ENCODE assay signal across 7 mouse cellular contexts in genomic region chr3:108562777-108563271, GRCm38 (mm10). TPM values are rescaled to one million over a fixed set of nuclear protein-coding genes. Genes with fewer than 3 reads are reported as not detected.
DNase-seq lines count a peak whose midpoint lies in the region; ATAC-seq and TF ChIP-seq lines count a peak whose summit lies in the region.

No protein-coding gene starts in this region.

- TF ChIP-seq EP300 in ES-Bruce4 (IDR thresholded peaks at IDR 0.05; ENCODE audit: insufficient read depth, low read depth, low read length): no peak
- TF ChIP-seq EP300 in liver, embryonic 14.5 days (IDR thresholded peaks at IDR 0.05; ENCODE audit: low read depth): no peak

- no peaks in the 10 kb centered on the region for H3K9me3 ChIP-seq in ES-Bruce4 (replicated peaks; ENCODE audit: control insufficient read depth, insufficient read depth, low read length, poor library complexity, severe bottlenecking)
- no peaks in the 10 kb centered on the region for H3K9me3 ChIP-seq in forebrain, embryonic 10.5 days
- no peaks in the 10 kb centered on the region for H3K9me3 ChIP-seq in hindbrain, embryonic 14.5 days (ENCODE audit: control insufficient read depth, low read length)
- H3K9me3 ChIP-seq in liver, embryonic 14.5 days (ENCODE audit: control insufficient read depth, low read length): no peaks in the 10 kb centered on the region
- H3K9me3 ChIP-seq in neural tube, embryonic 12.5 days: no peaks in the 10 kb centered on the region

- DNase-seq in B cell, adult 2 months: peak; percentile 46 to 52
- DNase-seq in forebrain, embryonic 10.5 days (ENCODE audit: extremely low spot score, low spot score): no peak
- no peak for DNase-seq in hindbrain, embryonic 14.5 days (ENCODE audit: low spot score)
- peak in 1 of 3 experiments; percentile 49 for DNase-seq in liver, embryonic 14.5 days (ENCODE audit: low read depth in 3 of 3, low spot score in 3 of 3)
- DNase-seq in left cerebral cortex, adult 9 months (ENCODE audit: low spot score in 2 of 2): no peak

- peak overlapping the region; percentile 41 for H3K4me3 ChIP-seq in ES-Bruce4 (ENCODE audit: low read depth, low read length)
- peak overlapping the region; percentile 92 for H3K4me3 ChIP-seq in forebrain, embryonic 10.5 days
- H3K4me3 ChIP-seq in hindbrain, embryonic 14.5 days (replicated peaks; ENCODE audit: low read length): peak overlapping the region; percentile 62
- peak overlapping the region; percentile 59 to 97 for H3K4me3 ChIP-seq in liver, embryonic 14.5 days (ENCODE audit: insufficient read depth in 1 of 2, low read depth in 2 of 2, low read length in 2 of 2)
- peak overlapping the region; percentile 69 for H3K4me3 ChIP-seq in neural tube, embryonic 12.5 days

- 16% methylated on average over 15 of the region's 15 CpGs for WGBS in forebrain, embryonic 10.5 days
- whole genome bisulfite sequencing in hindbrain, embryonic 14.5 days: 13% methylated on average over 15 of the region's 15 CpGs
- WGBS in liver, embryonic 14.5 days (ENCODE audit: insufficient replicate concordance): under 1% methylated on average over 15 of the region's 15 CpGs
- 15% methylated on average over 15 of the region's 15 CpGs for WGBS in neural tube, embryonic 12.5 days

- TF ChIP-seq POLR2A in ES-Bruce4 (IDR thresholded peaks at IDR 0.05; ENCODE audit: insufficient read depth, low read length): no peak

- peaks cover 7% of the 10 kb centered on the region for H3K36me3 ChIP-seq in ES-Bruce4 (ENCODE audit: control insufficient read depth, insufficient read depth, low read length, poor library complexity, severe bottlenecking)
- peaks cover 26% of the 10 kb centered on the region for H3K36me3 ChIP-seq in forebrain, embryonic 10.5 days (replicated peaks)
- peaks cover 24% of the 10 kb centered on the region for H3K36me3 ChIP-seq in hindbrain, embryonic 14.5 days (replicated peaks; ENCODE audit: control insufficient read depth, insufficient read depth)
- H3K36me3 ChIP-seq in liver, embryonic 14.5 days (replicated peaks; ENCODE audit: control insufficient read depth, insufficient read depth, low read depth): peaks cover 7% of the 10 kb centered on the region
- peaks cover 20% of the 10 kb centered on the region for H3K36me3 ChIP-seq in neural tube, embryonic 12.5 days

- H3K4me1 ChIP-seq in ES-Bruce4 (ENCODE audit: control insufficient read depth, insufficient read depth, low read length): no peaks in the 10 kb centered on the region
- H3K4me1 ChIP-seq in forebrain, embryonic 10.5 days: peaks cover 31% of the 10 kb centered on the region
- peaks cover 8% of the 10 kb centered on the region for H3K4me1 ChIP-seq in hindbrain, embryonic 14.5 days (replicated peaks; ENCODE audit: control insufficient read depth, insufficient read depth, low read length)
- H3K4me1 ChIP-seq in liver, embryonic 14.5 days (replicated peaks; ENCODE audit: control insufficient read depth in 2 of 2, insufficient read depth in 2 of 2, low read length in 1 of 2): peaks cover 22 to 23% of the 10 kb centered on the region in 2 experiments
- H3K4me1 ChIP-seq in neural tube, embryonic 12.5 days: peaks cover 17% of the 10 kb centered on the region

- no peak for TF ChIP-seq CTCF in ES-Bruce4 (IDR thresholded peaks at IDR 0.05; ENCODE audit: low read depth, low read length)
- TF ChIP-seq CTCF in liver, embryonic 14.5 days (IDR thresholded peaks at IDR 0.05; ENCODE audit: low read depth): peak; percentile 24; the same call in 1 of the 2 replicates

- ATAC-seq in hindbrain, embryonic 14.5 days (ENCODE audit: low FRiP score): peak; percentile 61
- ATAC-seq in liver, embryonic 14.5 days (ENCODE audit: insufficient read depth): peak; percentile 66
- peak; percentile 58 for ATAC-seq in neural tube, embryonic 12.5 days (ENCODE audit: low FRiP score, low read depth)

- no peaks in the 10 kb centered on the region for H3K27me3 ChIP-seq in ES-Bruce4 (ENCODE audit: control insufficient read depth, insufficient read depth, low read length, poor library complexity, severe bottlenecking)
- H3K27me3 ChIP-seq in forebrain, embryonic 10.5 days (ENCODE audit: poor library complexity, severe bottlenecking): no peaks in the 10 kb centered on the region
- H3K27me3 ChIP-seq in hindbrain, embryonic 14.5 days (ENCODE audit: control insufficient read depth, insufficient read depth, low read length): no peaks in the 10 kb centered on the region
- H3K27me3 ChIP-seq in liver, embryonic 14.5 days (ENCODE audit: control insufficient read depth, insufficient read depth, low read length): no peaks in the 10 kb centered on the region
- H3K27me3 ChIP-seq in neural tube, embryonic 12.5 days (replicated peaks): no peaks in the 10 kb centered on the region

- H3K27ac ChIP-seq in ES-Bruce4 (ENCODE audit: insufficient read depth, low read length): peak overlapping the region; percentile 24; the same call in 1 of the 2 replicates
- H3K27ac ChIP-seq in forebrain, embryonic 10.5 days: peak overlapping the region; percentile 91
- peak overlapping the region; percentile 92 for H3K27ac ChIP-seq in hindbrain, embryonic 14.5 days
- H3K27ac ChIP-seq in liver, embryonic 14.5 days: peak overlapping the region; percentile 96
- H3K27ac ChIP-seq in neural tube, embryonic 12.5 days: peak overlapping the region; percentile 17; the same call in 1 of the 2 replicates

- peak overlapping the region; percentile 56 for H3K9ac ChIP-seq in ES-Bruce4 (ENCODE audit: low read depth, poor library complexity, severe bottlenecking)
- peak overlapping the region; percentile 49 for H3K9ac ChIP-seq in hindbrain, embryonic 14.5 days
- peak overlapping the region; percentile 72 for H3K9ac ChIP-seq in liver, embryonic 14.5 days (replicated peaks)
- H3K9ac ChIP-seq in neural tube, embryonic 12.5 days: 0 out of 2 replicates have a peak overlapping the region, but pooled peaks have one; percentile 2

- peak overlapping the region; percentile 84 for H3K4me2 ChIP-seq in hindbrain, embryonic 14.5 days (replicated peaks)
- H3K4me2 ChIP-seq in liver, embryonic 14.5 days (ENCODE audit: low read depth): peak overlapping the region; percentile 99
- peak overlapping the region; percentile 58 for H3K4me2 ChIP-seq in neural tube, embryonic 12.5 days (replicated peaks)

RNA-seq across cellular contexts. Expression of gene Tmem167b, which starts 0.6 kb away (rescaled TPM):
- 22.7 and 25.5 TPM in 2 replicates for polyA plus RNA-seq in ES-Bruce4 (2011; ENCODE audit: insufficient read depth, insufficient read length, low read depth, missing spikeins)
- polyA plus RNA-seq in forebrain, embryonic 10.5 days (2016; fragmentation: Nextera tagmentation; extraction: Ambion mirVana): 36.9 and 37.9 TPM in 2 replicates
- 51.8 and 52.0 TPM in 2 replicates for polyA plus RNA-seq in hindbrain, embryonic 14.5 days (2014; fragmentation: Nextera tagmentation; extraction: Ambion mirVana)
- 2.8 and 3.8 TPM in 2 replicates for polyA plus RNA-seq in liver, embryonic 14.5 days (2012; rRNA removed)
- polyA plus RNA-seq in liver, embryonic 14.5 days (2014; fragmentation: Nextera tagmentation; extraction: Ambion mirVana): 12.7 and 13.1 TPM in 2 replicates
- polyA plus RNA-seq in neural tube, embryonic 12.5 days (2016; fragmentation: Nextera tagmentation; extraction: Ambion mirVana): 55.3 and 56.7 TPM in 2 replicates

RNA-seq across cellular contexts. Expression of gene Taf13, which starts 8.7 kb away (rescaled TPM):
- 21.5 and 28.4 TPM in 2 replicates for polyA plus RNA-seq in ES-Bruce4 (2011; ENCODE audit: insufficient read depth, insufficient read length, low read depth, missing spikeins)
- polyA plus RNA-seq in forebrain, embryonic 10.5 days (2016; fragmentation: Nextera tagmentation; extraction: Ambion mirVana): 58.2 and 59.8 TPM in 2 replicates
- polyA plus RNA-seq in hindbrain, embryonic 14.5 days (2014; fragmentation: Nextera tagmentation; extraction: Ambion mirVana): 41.0 and 50.6 TPM in 2 replicates
- polyA plus RNA-seq in liver, embryonic 14.5 days (2012; rRNA removed): 2.5 and 5.1 TPM in 2 replicates
- polyA plus RNA-seq in liver, embryonic 14.5 days (2014; fragmentation: Nextera tagmentation; extraction: Ambion mirVana): 8.8 and 9.2 TPM in 2 replicates
- polyA plus RNA-seq in neural tube, embryonic 12.5 days (2016; fragmentation: Nextera tagmentation; extraction: Ambion mirVana): 72.6 and 77.8 TPM in 2 replicates

RNA-seq across cellular contexts. Expression of gene 5330417C22Rik, which starts 26.5 kb away (rescaled TPM):
- polyA plus RNA-seq in ES-Bruce4 (2011; ENCODE audit: insufficient read depth, insufficient read length, low read depth, missing spikeins): 0.43 TPM in 1 of 2 replicates, not detected in the other
- polyA plus RNA-seq in forebrain, embryonic 10.5 days (2016; fragmentation: Nextera tagmentation; extraction: Ambion mirVana): 1.1 and 1.2 TPM in 2 replicates
- 15.4 and 18.3 TPM in 2 replicates for polyA plus RNA-seq in hindbrain, embryonic 14.5 days (2014; fragmentation: Nextera tagmentation; extraction: Ambion mirVana)
- 0.05 and 0.11 TPM in 2 replicates for polyA plus RNA-seq in liver, embryonic 14.5 days (2012; rRNA removed)
- 0.17 TPM in 1 of 2 replicates, not detected in the other for polyA plus RNA-seq in liver, embryonic 14.5 days (2014; fragmentation: Nextera tagmentation; extraction: Ambion mirVana)
- 4.6 TPM in 2 replicates for polyA plus RNA-seq in neural tube, embryonic 12.5 days (2016; fragmentation: Nextera tagmentation; extraction: Ambion mirVana)

RNA-seq across cellular contexts. Expression of gene Wdr47, which starts 28.3 kb away (rescaled TPM):
- polyA plus RNA-seq in ES-Bruce4 (2011; ENCODE audit: insufficient read depth, insufficient read length, low read depth, missing spikeins): 10.9 and 12.6 TPM in 2 replicates
- polyA plus RNA-seq in forebrain, embryonic 10.5 days (2016; fragmentation: Nextera tagmentation; extraction: Ambion mirVana): 14.9 TPM in 2 replicates
- 105 and 130 TPM in 2 replicates for polyA plus RNA-seq in hindbrain, embryonic 14.5 days (2014; fragmentation: Nextera tagmentation; extraction: Ambion mirVana)
- polyA plus RNA-seq in liver, embryonic 14.5 days (2012; rRNA removed): 1.1 and 1.3 TPM in 2 replicates
- 1.3 and 2.0 TPM in 2 replicates for polyA plus RNA-seq in liver, embryonic 14.5 days (2014; fragmentation: Nextera tagmentation; extraction: Ambion mirVana)
- 66.6 and 72.1 TPM in 2 replicates for polyA plus RNA-seq in neural tube, embryonic 12.5 days (2016; fragmentation: Nextera tagmentation; extraction: Ambion mirVana)

RNA-seq across cellular contexts. Expression of gene 1700013F07Rik, which starts 28.9 kb away (rescaled TPM):
- polyA plus RNA-seq in ES-Bruce4 (2011; ENCODE audit: insufficient read depth, insufficient read length, low read depth, missing spikeins): not detected in 2 replicates
- polyA plus RNA-seq in forebrain, embryonic 10.5 days (2016; fragmentation: Nextera tagmentation; extraction: Ambion mirVana): 0.29 and 0.42 TPM in 2 replicates
- polyA plus RNA-seq in hindbrain, embryonic 14.5 days (2014; fragmentation: Nextera tagmentation; extraction: Ambion mirVana): 1.7 and 2.8 TPM in 2 replicates
- polyA plus RNA-seq in liver, embryonic 14.5 days (2012; rRNA removed): not detected in 2 replicates
- not detected in 2 replicates for polyA plus RNA-seq in liver, embryonic 14.5 days (2014; fragmentation: Nextera tagmentation; extraction: Ambion mirVana)
- polyA plus RNA-seq in neural tube, embryonic 12.5 days (2016; fragmentation: Nextera tagmentation; extraction: Ambion mirVana): 0.32 TPM in 1 of 2 replicates, not detected in the other

Comparison
In these comparisons a context has a peak if more than half of its experiments do, and no peak if none do; other contexts are left out.
1. DNase-seq: peak in B cell, adult 2 months (2 of 2); none in forebrain, embryonic 10.5 days (single experiment), hindbrain, embryonic 14.5 days (single experiment) and left cerebral cortex, adult 9 months (0 of 2).
2. H3K27ac ChIP-seq: peak in every context shown above with its lines; median percentile 96 in liver, embryonic 14.5 days; 92 in hindbrain, embryonic 14.5 days; 91 in forebrain, embryonic 10.5 days; 24 in ES-Bruce4; 17 in neural tube, embryonic 12.5 days.
3. H3K4me3 ChIP-seq: peak in every context shown above with its lines; median percentile 92 in forebrain, embryonic 10.5 days; 78 in liver, embryonic 14.5 days; 69 in neural tube, embryonic 12.5 days; 62 in hindbrain, embryonic 14.5 days; 41 in ES-Bruce4.
4. H3K9ac ChIP-seq: peak in every context shown above with its lines; median percentile 72 in liver, embryonic 14.5 days; 56 in ES-Bruce4; 49 in hindbrain, embryonic 14.5 days; 2 in neural tube, embryonic 12.5 days.
5. Peak in every context shown above with its lines, with median percentiles within 50 percentile points of each other: ATAC-seq and H3K4me2 ChIP-seq.